Mouse (Mus musculus) kidney, embryonic 16.5 days (tissue): Measurements from ENCODE around the gene Lyrm7. TPM values are rescaled to one million over a fixed set of nuclear protein-coding genes. Genes with fewer than 3 reads are reported as not detected.
A peak's percentile ranks its signal among the peaks of the same experiment; 100 is the strongest.
"Not testable (repeated sequence)": the region's sequence is repeated elsewhere in the genome, so short reads cannot be mapped to it uniquely, and the experiment has no call there.

Experiments used
- ATAC-seq: fragments of 200-750 bp; cut with Nextera tagmentation; 2 replicates; pipeline ENCODE4 v1.8.0; 2017; ENCODE audit warnings: moderate TSS enrichment; ENCODE audit not compliant: low FRiP score, low TSS enrichment
- H3K27ac ChIP-seq: fragments of 300-500 bp; sonication (generic); 2 replicates; pipeline ENCODE4 v1.5.1; 2014; ENCODE audit warnings: low read length
- H3K27me3 ChIP-seq: fragments of 300-500 bp; sonication (generic); 2 replicates; pipeline ENCODE4 v1.6.1; 2014; ENCODE audit warnings: low read length, control low read depth, mixed read lengths; ENCODE audit not compliant: insufficient read depth
- H3K36me3 ChIP-seq: fragments of 300-500 bp; sonication (generic); 2 replicates; pipeline ENCODE4 v1.6.1; 2014; ENCODE audit warnings: low read length, control low read depth, mixed read lengths; ENCODE audit not compliant: insufficient read depth
- H3K4me1 ChIP-seq: fragments of 300-500 bp; sonication (generic); 2 replicates; pipeline ENCODE4 v1.6.1; 2014; ENCODE audit warnings: low read length, control low read depth, mixed read lengths; ENCODE audit not compliant: insufficient read depth
- H3K4me2 ChIP-seq: fragments of 300-500 bp; sonication (generic); replicated peaks from 2 replicates; pipeline ENCODE4 v1.6.1; 2014; ENCODE audit warnings: low read depth, low read length
- H3K4me3 ChIP-seq: fragments of 300-500 bp; sonication (generic); 2 replicates; pipeline ENCODE4 v1.5.1; 2014; ENCODE audit warnings: mild to moderate bottlenecking, low read length
- H3K9ac ChIP-seq: fragments of 300-500 bp; sonication (generic); replicated peaks from 2 replicates; pipeline ENCODE4 v1.6.1; 2014; ENCODE audit warnings: low read length
- H3K9me3 ChIP-seq: fragments of 300-500 bp; sonication (generic); 2 replicates; pipeline ENCODE4 v1.6.1; 2016; ENCODE audit warnings: low read length, control low read depth
- WGBS: fragments of 180-500 bp; shearing (Covaris S2); extraction: QIAGEN DNeasy Blood & Tissue Kit; methylation state at CpG from one replicate; pipeline ENCODE4 v1.1.7; 2014; 5-methylcytosine and 5-hydroxymethylcytosine counted together
- polyA plus RNA-seq: library from polyadenylated mRNA; unstranded; fragments of >200 nt; fragmentation: Nextera tagmentation; extraction: Ambion mirVana; gene quantifications from 2 replicates; pipeline ENCODE4 v1.2.1, GENCODE M21; 2015

The Lyrm7 gene
- polyA plus RNA-seq, 1 experiment from 2014 or later, result 9.2 TPM

DNA sequence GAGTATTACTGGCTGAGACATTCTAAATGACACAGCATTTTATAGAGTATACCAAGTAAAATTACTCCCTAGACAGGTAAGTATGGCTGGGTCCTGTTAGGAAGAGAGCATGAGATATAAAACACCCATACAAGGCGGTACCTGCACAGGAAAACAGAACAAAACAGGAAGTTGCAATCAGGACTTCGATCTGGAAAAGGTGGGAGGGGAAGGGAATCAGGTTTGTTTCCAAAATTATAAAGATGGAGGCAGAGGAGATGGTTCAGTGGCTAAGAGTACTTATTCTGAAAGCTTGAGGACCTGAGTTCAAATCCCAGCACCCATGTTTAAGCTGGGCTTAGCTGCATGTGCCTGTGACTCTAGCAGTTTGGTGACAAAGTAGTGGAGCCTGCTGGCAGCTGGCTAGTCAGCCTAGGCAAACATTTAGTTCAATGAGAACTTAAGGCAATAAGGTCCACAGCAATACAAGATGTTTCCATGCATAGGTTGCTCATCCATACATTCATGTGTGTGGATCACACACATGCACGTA lies 7.3 kb upstream of the Lyrm7 start:
- Histone ChIP-seq H3K27ac (no peak overlapping the region), H3K4me1 (peaks cover 23% of the 10 kb centered on the region), H3K4me2 (peak overlapping the region; percentile 59), H3K36me3 (peaks cover 29% of the 10 kb centered on the region), H3K9me3 (no peaks in the 10 kb centered on the region), H3K27me3 (no peaks in the 10 kb centered on the region), H3K4me3 (peak overlapping the region; percentile 91), H3K9ac (no peak overlapping the region)
- ATAC-seq, result no peak
- 68% methylated on average over 3 of the region's 3 CpGs for WGBS

DNA sequence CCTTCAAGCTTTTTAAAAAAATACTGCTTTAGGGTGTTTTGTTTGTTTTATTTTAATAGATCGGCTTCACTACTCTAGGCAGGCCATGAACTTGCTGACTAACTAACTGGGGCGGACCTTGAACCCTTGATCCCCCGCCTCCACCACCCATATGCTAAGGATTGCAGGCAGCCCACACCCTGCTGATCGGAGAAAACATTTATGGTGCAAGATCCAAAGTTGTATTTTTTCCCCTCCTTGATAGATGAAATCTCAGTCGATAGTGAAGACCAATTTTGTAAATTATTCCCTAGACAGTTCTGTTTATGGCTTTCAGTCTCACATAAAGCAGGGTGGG lies 6.3 kb upstream of the Lyrm7 start:
- Histone ChIP-seq H3K9me3 (no peaks in the 10 kb centered on the region), H3K4me1 (peaks cover 23% of the 10 kb centered on the region), H3K4me2 (peak overlapping the region; percentile 59), H3K27ac (peak overlapping the region; percentile 91), H3K36me3 (peaks cover 20% of the 10 kb centered on the region), H3K4me3 (peak overlapping the region; percentile 91), H3K27me3 (no peaks in the 10 kb centered on the region), H3K9ac (peak overlapping the region; percentile 98)
- WGBS, result under 1% methylated on average over 5 of the region's 5 CpGs
- peak; percentile 50 for ATAC-seq

DNA sequence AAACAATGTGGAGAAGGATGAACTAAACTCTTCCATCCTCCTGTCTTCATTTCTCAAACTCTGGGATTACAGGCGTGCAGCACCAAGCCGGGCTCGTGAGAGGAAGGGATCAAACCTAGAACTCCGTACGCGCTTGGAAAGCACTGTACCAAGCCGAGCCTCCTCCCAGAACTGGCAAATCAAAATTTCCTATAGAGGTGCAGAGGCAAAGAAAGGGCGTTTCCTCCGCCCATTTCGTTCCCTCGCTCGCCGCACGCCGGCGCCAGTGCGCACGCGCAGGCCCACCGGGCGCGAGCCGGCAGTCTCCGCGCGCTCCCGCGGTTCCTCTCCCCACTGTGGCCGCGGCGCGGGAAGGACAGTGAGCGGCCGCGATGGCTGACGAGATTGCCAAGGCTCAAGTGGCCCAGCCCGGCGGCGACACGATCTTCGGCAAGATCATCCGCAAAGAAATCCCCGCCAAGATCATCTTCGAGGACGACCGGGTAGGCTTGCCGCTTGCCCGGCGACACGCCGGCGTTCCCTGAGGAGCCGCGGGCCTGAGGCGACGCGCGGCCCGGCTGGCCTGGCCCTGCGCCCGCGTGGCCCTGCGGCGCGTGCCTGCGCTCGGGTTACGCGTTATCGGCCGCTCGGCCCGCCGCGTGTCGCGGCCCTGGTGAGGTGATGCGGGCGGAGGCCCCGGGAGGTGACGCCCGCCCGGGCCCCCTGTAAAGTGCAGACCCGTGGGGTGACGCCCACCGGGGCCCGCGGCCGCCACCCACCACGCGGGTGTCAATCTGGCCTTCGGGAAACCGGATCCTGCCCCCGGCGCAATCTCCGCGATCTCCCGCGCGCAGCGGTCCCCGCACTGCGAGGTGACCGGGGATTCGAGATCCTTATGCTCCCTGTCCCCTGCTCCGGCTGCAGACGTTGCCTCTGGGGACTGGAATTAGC lies 5.7 kb upstream of the Lyrm7 start, which contains the start of gene Hint1:
Gene Hint1 (plus strand): TSS at position 265 of the 930 bp plus-strand sequence.
- peaks cover 14% of the 10 kb centered on the region for H3K36me3 ChIP-seq
- WGBS, result under 1% methylated on average over 100 of the region's 107 CpGs

DNA sequence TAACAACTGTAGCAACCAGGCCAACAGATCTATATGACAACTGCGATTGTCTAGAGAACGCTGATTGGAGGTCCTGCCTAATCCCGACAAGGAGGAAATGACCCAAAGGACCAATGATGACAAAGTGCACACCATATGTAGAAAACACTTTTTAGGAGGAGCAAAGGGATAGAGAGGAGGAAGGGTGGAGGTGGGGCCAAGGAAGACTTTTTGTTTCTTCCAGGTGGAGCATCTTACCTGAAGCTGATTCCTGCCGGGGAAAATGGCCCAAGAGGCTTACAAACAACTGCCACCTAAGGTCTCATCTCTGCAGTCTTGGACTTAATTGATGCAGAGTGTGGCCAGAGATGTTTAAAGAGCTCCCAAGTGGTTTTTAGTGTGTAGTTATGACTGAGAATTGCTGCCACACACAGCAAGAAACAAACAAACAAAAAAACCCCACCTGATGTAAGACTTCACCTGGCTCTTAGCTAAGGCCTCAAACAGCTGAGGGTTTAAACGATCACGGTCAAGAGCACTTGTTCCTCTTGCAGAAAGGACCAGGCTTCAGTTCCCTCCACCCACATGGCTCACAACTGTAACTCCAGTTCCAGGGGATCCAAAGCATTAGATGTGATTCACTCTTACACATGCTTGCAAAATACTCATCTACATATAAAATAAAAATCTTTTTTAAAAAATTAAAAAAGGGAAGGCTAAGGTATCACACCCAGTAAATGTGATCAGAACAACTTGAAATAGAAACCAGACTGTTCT lies 4.8 kb upstream of the Lyrm7 start:
- no peaks in the 10 kb centered on the region for H3K9me3 ChIP-seq
- H3K4me3 ChIP-seq, result peak overlapping the region; percentile 91
- H3K9ac ChIP-seq, result peak overlapping the region; percentile 98
- WGBS, result 63% methylated on average over 6 of the region's 6 CpGs
- H3K4me2 ChIP-seq, result peak overlapping the region; percentile 59
- no peak for ATAC-seq
- peaks cover 7% of the 10 kb centered on the region; the same call in 1 of the 2 replicates for H3K36me3 ChIP-seq
- H3K27me3 ChIP-seq, result no peaks in the 10 kb centered on the region
- peaks cover 23% of the 10 kb centered on the region for H3K4me1 ChIP-seq
- peak overlapping the region; percentile 91 for H3K27ac ChIP-seq

More for the DNA sequence above, 5.7 kb upstream of the Lyrm7 start, which contains the start of gene Hint1:
- peak within 1 kb of the TSS; percentile 98 for H3K9ac ChIP-seq
- H3K4me2 ChIP-seq, result peak within 1 kb of the TSS; percentile 59
- peak; percentile 83 for ATAC-seq
- peak within 1 kb of the TSS; percentile 91 for H3K4me3 ChIP-seq
- peak within 1 kb of the TSS; percentile 91 for H3K27ac ChIP-seq
- no peaks in the 10 kb centered on the region for H3K27me3 ChIP-seq
- H3K9me3 ChIP-seq, result no peaks in the 10 kb centered on the region
- H3K4me1 ChIP-seq, result peaks cover 23% of the 10 kb centered on the region

DNA sequence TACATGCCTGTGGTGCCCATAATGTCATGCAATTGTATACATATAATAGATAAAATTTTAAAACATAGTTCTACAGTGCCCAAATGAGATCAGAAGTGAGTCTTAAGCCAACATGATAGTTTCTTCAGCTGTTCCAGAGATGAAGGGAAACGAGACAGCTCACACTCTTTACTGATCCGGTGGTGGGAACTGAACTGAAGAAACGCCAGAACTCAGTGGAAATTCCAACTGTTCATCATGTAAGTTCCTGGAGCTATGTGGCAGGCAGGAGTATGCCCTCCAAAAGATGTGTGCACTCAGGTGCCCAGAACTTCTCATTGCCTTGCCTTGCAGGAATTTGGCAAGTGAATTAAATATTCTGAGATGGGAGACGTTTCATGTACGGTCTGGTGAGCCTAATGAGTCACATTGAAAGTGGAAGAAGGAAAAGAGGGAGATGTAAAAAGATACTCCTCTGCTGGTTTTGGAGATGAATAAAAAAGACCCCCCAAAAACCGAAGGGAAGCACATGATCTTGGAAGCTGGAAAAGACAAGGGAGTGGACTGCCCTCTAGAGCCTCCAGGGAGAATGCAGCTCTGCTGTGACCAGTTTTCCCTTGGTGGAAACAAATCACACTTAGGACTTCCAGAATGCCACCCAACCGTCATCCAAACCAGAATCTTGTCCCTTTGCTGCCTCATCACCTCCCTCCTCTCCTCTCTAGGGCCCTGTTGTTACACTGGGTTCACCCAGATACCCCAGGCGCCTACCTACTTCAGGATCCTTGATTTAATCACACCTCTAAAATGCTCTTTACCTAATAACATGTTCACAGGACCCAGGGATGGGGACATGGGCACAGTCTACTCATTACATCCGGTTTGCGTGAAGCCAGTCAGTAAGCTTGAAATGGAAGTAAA lies 2.2 kb upstream of the Lyrm7 start:
- WGBS, result 40% methylated on average over 10 of the region's 10 CpGs
- H3K9me3 ChIP-seq, result no peaks in the 10 kb centered on the region
- ATAC-seq, result no peak
- H3K4me1 ChIP-seq, result peaks cover 14% of the 10 kb centered on the region
- H3K4me2 ChIP-seq, result no peak overlapping the region
- no peak overlapping the region for H3K27ac ChIP-seq
- H3K9ac ChIP-seq, result no peak overlapping the region
- H3K36me3 ChIP-seq, result no peaks in the 10 kb centered on the region
- H3K4me3 ChIP-seq, result no peak overlapping the region
- no peaks in the 10 kb centered on the region for H3K27me3 ChIP-seq

DNA sequence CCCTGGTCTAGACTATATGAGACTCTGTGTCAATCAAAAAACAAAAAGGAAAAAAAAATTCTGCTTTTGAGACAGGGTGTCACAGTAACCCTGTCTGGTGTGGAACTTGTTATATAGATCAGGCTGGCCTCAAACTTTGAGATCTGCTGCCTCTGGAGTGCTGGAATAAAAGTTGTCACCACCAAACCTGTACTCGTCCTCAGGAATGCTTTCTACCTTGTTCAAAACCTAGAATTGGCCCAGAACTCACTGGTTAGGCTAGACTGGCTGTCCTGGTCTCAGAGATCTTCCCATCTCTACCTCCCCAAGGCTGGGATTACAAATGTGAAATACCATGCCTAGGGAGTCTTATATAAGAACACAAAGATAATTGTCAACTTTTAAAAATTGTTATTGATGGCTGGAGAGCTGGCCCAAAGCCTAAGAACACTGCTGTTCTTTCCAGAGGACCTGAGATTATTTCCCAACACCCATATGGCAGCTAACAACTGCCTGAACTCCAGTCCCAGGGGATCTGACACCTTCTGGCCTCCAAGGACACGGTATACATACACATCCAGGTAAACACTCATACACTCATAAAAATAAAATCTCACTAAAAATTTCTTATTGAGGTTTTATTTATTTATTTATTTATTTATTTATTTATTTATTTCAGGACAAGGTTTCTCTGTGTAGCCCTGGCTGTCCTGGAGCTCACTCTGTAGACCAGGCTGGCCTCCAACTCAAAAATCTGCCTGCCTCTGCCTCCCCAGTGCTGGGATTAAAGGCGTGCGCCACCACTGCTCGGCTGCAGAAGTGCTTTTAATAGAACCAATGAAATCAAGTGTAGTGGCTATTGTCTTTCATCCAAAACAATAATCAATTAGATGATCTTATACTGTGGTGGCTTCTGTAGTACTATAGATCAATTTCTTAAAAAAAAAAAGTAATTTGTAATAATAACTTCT lies 1.0 kb upstream of the Lyrm7 start:
- Histone ChIP-seq H3K4me3 (no peak overlapping the region), H3K27ac (no peak overlapping the region), H3K4me2 (peak overlapping the region; percentile 57; the same call in 1 of the 2 replicates), H3K27me3 (no peaks in the 10 kb centered on the region), H3K9ac (no peak overlapping the region), H3K4me1 (peaks cover 6% of the 10 kb centered on the region), H3K9me3 (no peaks in the 10 kb centered on the region), H3K36me3 (no peaks in the 10 kb centered on the region)
- WGBS, result 86% methylated on average over 5 of the region's 5 CpGs
- no peak for ATAC-seq

DNA sequence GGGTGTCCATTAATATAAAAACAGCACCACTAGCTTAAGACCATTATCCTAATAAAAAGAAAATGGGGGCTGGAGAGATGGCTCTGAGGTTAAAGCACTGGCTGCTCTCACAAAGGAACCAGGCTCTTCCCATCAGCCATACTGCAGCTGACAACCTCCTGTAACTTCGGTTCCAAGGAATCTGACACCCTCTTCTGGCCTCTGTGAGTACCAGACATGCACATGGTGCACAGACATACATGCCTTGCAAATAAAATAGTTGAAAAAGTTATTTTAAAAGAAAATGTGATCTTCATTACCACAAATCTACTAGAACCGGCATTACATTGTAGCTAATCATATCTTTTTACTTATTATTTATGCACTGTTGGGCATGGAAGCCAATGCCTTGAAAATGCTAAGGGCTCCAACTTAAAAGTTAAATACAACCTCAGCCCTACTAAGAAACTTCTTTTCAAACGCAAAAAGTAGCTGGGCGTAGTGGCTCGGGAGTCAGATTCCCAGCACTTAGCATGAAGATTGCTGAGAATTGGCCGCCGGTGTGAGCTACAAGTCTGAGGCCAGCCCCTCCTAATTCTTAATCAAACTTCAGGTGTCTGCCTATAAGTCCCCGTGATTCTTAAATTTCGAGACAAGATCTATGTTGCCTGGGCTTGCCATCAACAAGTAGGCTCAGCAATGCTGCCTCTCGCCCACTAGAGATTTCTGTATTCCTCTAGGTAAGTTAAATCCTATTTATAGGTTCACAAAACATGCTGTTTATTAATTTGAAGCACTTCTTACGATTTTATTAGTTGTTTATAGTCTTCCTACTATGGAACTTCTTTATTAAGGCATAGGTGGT lies 1.2 kb downstream of the Lyrm7 start:
- H3K9me3 ChIP-seq, result no peaks in the 10 kb centered on the region
- no peaks in the 10 kb centered on the region for H3K27me3 ChIP-seq
- peak overlapping the region; percentile 77 for H3K9ac ChIP-seq
- H3K4me3 ChIP-seq, result peak overlapping the region; percentile 77
- 22% methylated on average over 11 of the region's 11 CpGs for WGBS
- no peak for ATAC-seq
- no peaks in the 10 kb centered on the region for H3K36me3 ChIP-seq
- peak overlapping the region; percentile 34; the same call in 1 of the 2 replicates for H3K27ac ChIP-seq
- H3K4me2 ChIP-seq, result peak overlapping the region; percentile 76
- H3K4me1 ChIP-seq, result peaks cover 6% of the 10 kb centered on the region

DNA sequence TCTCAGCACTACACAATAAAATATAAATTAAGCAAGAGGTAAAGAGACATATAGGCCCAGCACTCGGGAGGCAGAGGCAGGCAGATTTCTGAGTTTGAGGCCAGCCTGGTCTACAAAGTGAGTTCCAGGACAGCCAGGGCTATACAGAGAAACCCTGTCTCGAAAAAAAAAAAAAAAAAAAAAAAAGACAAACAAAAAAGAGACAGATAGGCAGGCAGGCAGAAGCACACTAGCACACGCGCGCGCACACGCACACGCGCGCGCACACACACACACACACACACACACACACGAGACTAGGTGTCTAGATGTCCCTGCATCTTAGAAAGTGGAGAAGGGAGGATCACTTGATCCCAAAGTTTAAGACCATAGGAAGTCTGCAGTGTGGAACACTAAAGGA lies 1.8 kb downstream of the Lyrm7 start:
- not testable (repeated sequence) for H3K4me3 ChIP-seq, H3K27ac ChIP-seq, H3K9me3 ChIP-seq, H3K9ac ChIP-seq, H3K4me1 ChIP-seq, ATAC-seq, H3K4me2 ChIP-seq, H3K36me3 ChIP-seq, H3K27me3 ChIP-seq
- WGBS, result 93% methylated on average over 11 of the region's 12 CpGs
